Mouse (Mus musculus) hindbrain, embryonic 16.5 days (tissue): Measurements from ENCODE around the gene Tbc1d7. TPM values are rescaled to one million over a fixed set of nuclear protein-coding genes. Genes with fewer than 3 reads are reported as not detected.

Experiments used
- ATAC-seq: fragments of 200-750 bp; cut with Nextera tagmentation; 2 replicates; pipeline ENCODE4 v1.8.0; 2017; ENCODE audit warnings: moderate TSS enrichment, moderate library complexity
- H3K27ac ChIP-seq: fragments of 300-500 bp; sonication (generic); 2 replicates; pipeline ENCODE4 v1.5.1; 2014; ENCODE audit warnings: low read depth, mild to moderate bottlenecking, control low read depth, low read length, moderate library complexity
- H3K27me3 ChIP-seq: fragments of 300-500 bp; sonication (generic); replicated peaks from 2 replicates; pipeline ENCODE4 v1.6.1; 2014; ENCODE audit warnings: low read length; ENCODE audit not compliant: control insufficient read depth, insufficient read depth
- H3K36me3 ChIP-seq: fragments of 300-500 bp; sonication (generic); 2 replicates; pipeline ENCODE4 v1.6.1; 2014; ENCODE audit warnings: mild to moderate bottlenecking, low read length, moderate library complexity, mixed read lengths; ENCODE audit not compliant: control insufficient read depth, insufficient read depth
- H3K4me1 ChIP-seq: fragments of 300-500 bp; sonication (generic); 2 replicates; pipeline ENCODE4 v1.6.1; 2014; ENCODE audit warnings: low read depth, low read length; ENCODE audit not compliant: control insufficient read depth, insufficient read depth
- H3K4me2 ChIP-seq: fragments of 300-500 bp; sonication (generic); 2 replicates; pipeline ENCODE4 v1.6.1; 2014; ENCODE audit warnings: mild to moderate bottlenecking, low read length, control low read depth, moderate library complexity
- H3K4me3 ChIP-seq: fragments of 300-500 bp; sonication (generic); 2 replicates; pipeline ENCODE4 v1.5.1; 2014; ENCODE audit warnings: mild to moderate bottlenecking, low read length, control low read depth, moderate library complexity
- H3K9ac ChIP-seq: fragments of 300-500 bp; sonication (generic); 2 replicates; pipeline ENCODE4 v1.6.1; 2014; ENCODE audit warnings: low read depth, mild to moderate bottlenecking, control low read depth, low read length, moderate library complexity
- H3K9me3 ChIP-seq: fragments of 300-500 bp; sonication (generic); 2 replicates; pipeline ENCODE4 v1.6.1; 2014; ENCODE audit warnings: mild to moderate bottlenecking, low read length, moderate library complexity; ENCODE audit not compliant: control insufficient read depth
- WGBS: fragments of 180-500 bp; shearing (Covaris S2); extraction: QIAGEN DNeasy Blood & Tissue Kit; methylation state at CpG from one replicate; pipeline ENCODE4 v1.1.7; 2014; 5-methylcytosine and 5-hydroxymethylcytosine counted together
- polyA plus RNA-seq: library from polyadenylated mRNA; unstranded; fragments of >200 nt; fragmentation: Nextera tagmentation; extraction: Ambion mirVana; gene quantifications from 2 replicates; pipeline ENCODE4 v1.2.1, GENCODE M21; 2015

Tbc1d7 gene
- polyA plus RNA-seq, 1 experiment from 2014 or later, result 85.3 TPM

DNA sequence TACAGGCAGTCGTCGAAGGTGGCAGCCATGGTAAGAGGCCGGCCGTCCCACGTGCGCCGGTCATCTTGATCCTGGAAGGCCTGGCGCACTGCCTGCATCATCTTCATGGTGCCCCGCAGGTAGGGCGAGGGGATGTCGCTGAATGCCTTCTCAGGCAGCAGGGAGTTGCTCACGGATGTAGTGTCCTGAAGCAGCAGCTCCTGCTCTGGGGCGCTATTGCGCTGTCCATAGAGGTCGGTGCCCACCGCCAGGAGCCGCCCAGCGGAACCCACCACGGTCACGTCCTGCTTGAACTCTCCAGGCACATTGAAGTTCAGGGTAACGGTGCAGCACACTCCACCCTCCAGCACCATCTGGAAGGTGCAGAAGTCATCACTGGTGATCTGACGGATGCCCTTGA, 29.2 kb upstream of the Tbc1d7 start:
- no peaks in the 10 kb centered on the region for H3K9me3 ChIP-seq
- H3K27ac ChIP-seq, result no peak overlapping the region
- H3K36me3 ChIP-seq, result no peaks in the 10 kb centered on the region
- peak; percentile 44; the same call in 1 of the 2 replicates for ATAC-seq
- no peak overlapping the region for H3K9ac ChIP-seq
- WGBS, result 78% methylated on average over 22 of the region's 22 CpGs
- no peaks in the 10 kb centered on the region for H3K27me3 ChIP-seq
- H3K4me3 ChIP-seq, result no peak overlapping the region
- H3K4me1 ChIP-seq, result no peaks in the 10 kb centered on the region
- H3K4me2 ChIP-seq, result no peak overlapping the region

DNA sequence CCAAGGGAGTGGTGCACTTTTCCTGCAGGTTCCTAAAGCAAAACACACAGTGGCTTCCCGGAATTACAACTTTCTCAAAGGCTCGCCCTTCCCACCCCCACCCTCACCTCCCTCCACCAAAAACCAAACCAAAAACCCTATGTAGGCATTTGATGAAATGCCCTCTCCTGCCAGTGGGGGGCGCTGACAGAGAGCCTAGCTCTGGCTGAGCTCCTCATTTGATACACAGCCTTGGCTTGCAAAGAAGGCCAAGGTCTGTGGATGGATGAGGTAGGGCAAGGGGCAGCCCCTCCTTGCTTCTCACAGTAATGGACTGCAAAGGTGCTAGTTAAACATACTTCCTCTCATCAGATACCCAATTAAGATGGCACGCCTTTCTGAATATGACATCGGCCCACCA, 28.4 kb upstream of the Tbc1d7 start:
- no peaks in the 10 kb centered on the region for H3K4me1 ChIP-seq
- WGBS, result 72% methylated on average over 5 of the region's 5 CpGs
- no peaks in the 10 kb centered on the region for H3K36me3 ChIP-seq
- no peak overlapping the region for H3K9ac ChIP-seq
- no peak overlapping the region for H3K27ac ChIP-seq
- H3K4me2 ChIP-seq, result no peak overlapping the region
- no peaks in the 10 kb centered on the region for H3K27me3 ChIP-seq
- H3K4me3 ChIP-seq, result no peak overlapping the region
- no peaks in the 10 kb centered on the region for H3K9me3 ChIP-seq
- ATAC-seq, result no peak

DNA sequence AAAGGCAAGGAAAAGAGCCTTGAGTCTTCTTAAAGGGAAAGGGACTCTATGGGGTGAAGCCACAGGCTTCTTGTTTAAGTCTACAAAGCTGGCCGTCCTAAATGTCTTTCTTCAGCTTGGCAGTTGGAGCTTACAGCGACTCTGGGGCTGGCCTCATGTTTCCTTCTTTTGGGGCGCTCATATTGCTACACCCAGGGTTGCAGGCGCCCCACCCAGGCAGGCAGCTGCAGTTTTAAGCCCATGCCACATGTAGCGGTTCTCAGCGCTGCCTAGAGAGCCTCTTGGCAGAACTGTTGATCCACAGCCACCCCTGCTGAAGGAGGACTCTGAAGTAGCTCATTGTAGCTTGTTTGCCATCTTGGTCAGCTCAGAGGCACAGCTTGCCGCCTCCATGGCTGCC, 28.0 kb upstream of the Tbc1d7 start:
- WGBS, result 90% methylated on average over 7 of the region's 7 CpGs
- Histone ChIP-seq H3K9me3 (no peaks in the 10 kb centered on the region), H3K27ac (no peak overlapping the region), H3K9ac (no peak overlapping the region), H3K4me1 (no peaks in the 10 kb centered on the region), H3K36me3 (no peaks in the 10 kb centered on the region), H3K27me3 (no peaks in the 10 kb centered on the region), H3K4me2 (no peak overlapping the region), H3K4me3 (no peak overlapping the region)
- ATAC-seq, result no peak

DNA sequence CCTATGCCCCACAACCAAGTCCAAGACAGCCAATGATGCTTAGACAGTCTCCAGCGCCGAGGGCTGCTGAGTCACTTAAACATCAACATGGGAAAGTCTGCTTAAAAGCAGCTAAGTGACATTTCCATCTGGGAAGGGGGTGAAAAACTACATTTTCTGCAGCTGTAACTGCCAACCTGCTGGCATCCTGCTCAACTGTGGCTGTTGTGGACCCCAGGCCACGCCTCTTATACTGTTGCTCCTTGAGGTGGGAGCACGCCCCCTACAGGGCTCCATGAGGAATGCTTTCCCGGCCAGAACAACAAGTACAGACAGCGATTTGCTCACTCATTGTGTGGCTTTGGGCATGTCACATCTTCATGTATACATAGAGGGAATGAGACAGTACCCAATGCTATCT, 25.9 kb upstream of the Tbc1d7 start:
- no peaks in the 10 kb centered on the region for H3K27me3 ChIP-seq
- no peaks in the 10 kb centered on the region for H3K9me3 ChIP-seq
- no peak overlapping the region for H3K4me2 ChIP-seq
- no peak overlapping the region for H3K4me3 ChIP-seq
- H3K4me1 ChIP-seq, result no peaks in the 10 kb centered on the region
- no peaks in the 10 kb centered on the region for H3K36me3 ChIP-seq
- no peak overlapping the region for H3K9ac ChIP-seq
- no peak overlapping the region for H3K27ac ChIP-seq
- no peak for ATAC-seq
- 64% methylated on average over 6 of the region's 6 CpGs for WGBS

DNA sequence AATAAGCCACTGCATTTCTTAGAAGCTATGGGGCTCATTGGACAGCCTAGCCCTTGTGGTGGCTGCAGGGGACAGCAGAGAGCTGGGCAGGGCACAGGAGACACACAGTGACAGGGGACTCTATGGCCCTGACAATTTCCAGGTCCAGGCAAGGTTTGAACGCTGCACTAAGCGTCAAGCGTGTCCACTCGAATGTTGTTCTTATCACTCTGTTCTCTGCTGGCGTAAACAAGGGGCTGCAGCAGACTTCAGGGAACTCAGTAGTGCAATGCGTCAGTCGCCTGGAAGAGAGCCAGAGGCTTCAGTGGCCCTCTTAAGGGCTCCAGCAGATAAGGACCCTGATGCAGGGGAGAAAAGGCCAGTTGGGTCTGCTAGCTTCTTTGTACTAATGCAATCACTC, 24.7 kb upstream of the Tbc1d7 start:
- Histone ChIP-seq H3K27ac (no peak overlapping the region), H3K4me3 (no peak overlapping the region), H3K4me1 (no peaks in the 10 kb centered on the region), H3K27me3 (no peaks in the 10 kb centered on the region), H3K9me3 (no peaks in the 10 kb centered on the region), H3K36me3 (no peaks in the 10 kb centered on the region), H3K4me2 (no peak overlapping the region), H3K9ac (no peak overlapping the region)
- no peak for ATAC-seq
- WGBS, result 63% methylated on average over 7 of the region's 7 CpGs

GRCm38 (mm10) chr13:43193932-43194331, 22.6 kb upstream of the Tbc1d7 start:
- Histone ChIP-seq H3K4me1 (no peaks in the 10 kb centered on the region), H3K4me3 (no peak overlapping the region), H3K9ac (no peak overlapping the region), H3K9me3 (no peaks in the 10 kb centered on the region), H3K27ac (no peak overlapping the region), H3K27me3 (no peaks in the 10 kb centered on the region), H3K4me2 (no peak overlapping the region), H3K36me3 (no peaks in the 10 kb centered on the region)
- 92% methylated on average over 8 of the region's 8 CpGs for WGBS
- ATAC-seq, result no peak

DNA sequence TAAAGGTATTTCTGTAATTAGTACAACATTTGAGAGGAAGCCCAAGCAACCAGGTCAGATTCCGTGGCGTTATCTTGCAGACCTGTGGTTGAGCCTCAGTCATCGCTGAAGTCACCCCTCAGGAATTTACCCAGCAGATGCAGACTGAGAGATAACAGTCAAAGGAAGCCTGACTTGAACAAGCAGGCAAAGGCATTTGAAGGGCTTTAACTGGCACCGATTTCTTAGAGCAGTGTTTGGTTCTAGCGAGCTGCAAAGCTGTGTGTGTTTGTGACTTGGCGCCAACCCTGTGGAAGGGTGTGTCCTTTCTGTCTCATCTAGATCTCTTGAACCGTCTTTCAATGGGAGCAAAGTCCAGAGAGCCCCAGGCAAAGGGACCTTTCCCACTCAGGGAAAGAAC, 22.0 kb upstream of the Tbc1d7 start:
- 65% methylated on average over 7 of the region's 7 CpGs for WGBS
- no peak overlapping the region for H3K27ac ChIP-seq

DNA sequence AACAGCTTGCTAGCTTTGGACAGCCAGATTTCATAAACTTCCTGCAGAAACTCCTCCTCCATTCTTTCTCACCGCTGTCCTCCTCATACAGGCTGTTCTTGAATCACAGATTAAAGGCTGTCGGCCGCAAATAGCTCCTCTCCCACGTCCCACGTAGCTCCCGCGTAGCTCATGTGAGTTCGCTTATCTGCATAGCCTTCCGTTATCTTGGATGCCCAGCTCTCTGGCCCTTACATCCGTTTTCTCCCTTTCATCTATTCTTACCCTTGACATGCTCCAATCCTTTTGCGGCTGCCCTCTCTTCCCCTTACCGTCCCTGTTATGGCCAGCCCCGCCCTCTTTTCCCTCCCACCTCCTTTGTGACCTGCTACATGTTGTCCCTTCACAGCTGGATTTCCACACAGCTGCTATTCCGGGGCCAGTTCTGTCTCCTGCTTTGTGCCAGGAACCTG, 20.5 kb upstream of the Tbc1d7 start:
- H3K27ac ChIP-seq, result no peak overlapping the region
- no peak overlapping the region; the same call in 1 of the 2 replicates for H3K9ac ChIP-seq
- no peak overlapping the region; the same call in 1 of the 2 replicates for H3K4me3 ChIP-seq
- no peaks in the 10 kb centered on the region for H3K4me1 ChIP-seq
- ATAC-seq, result peak; percentile 30; the same call in 1 of the 2 replicates
- peak overlapping the region; percentile 32 for H3K4me2 ChIP-seq
- H3K36me3 ChIP-seq, result no peaks in the 10 kb centered on the region
- 10% methylated on average over 14 of the region's 14 CpGs for WGBS
- H3K27me3 ChIP-seq, result no peaks in the 10 kb centered on the region
- H3K9me3 ChIP-seq, result no peaks in the 10 kb centered on the region

More for the DNA sequence above, 22.0 kb upstream of the Tbc1d7 start:
- Histone ChIP-seq H3K36me3 (no peaks in the 10 kb centered on the region), H3K9me3 (no peaks in the 10 kb centered on the region), H3K4me3 (no peak overlapping the region), H3K4me1 (no peaks in the 10 kb centered on the region), H3K9ac (no peak overlapping the region), H3K27me3 (no peaks in the 10 kb centered on the region), H3K4me2 (no peak overlapping the region)
- ATAC-seq, result no peak

GRCm38 (mm10) chr13:43191290-43191689, 20.0 kb upstream of the Tbc1d7 start:
- ATAC-seq, result no peak
- Histone ChIP-seq H3K27ac (no peak overlapping the region), H3K4me1 (no peaks in the 10 kb centered on the region), H3K4me3 (no peak overlapping the region), H3K9ac (no peak overlapping the region), H3K27me3 (no peaks in the 10 kb centered on the region), H3K36me3 (no peaks in the 10 kb centered on the region), H3K9me3 (no peaks in the 10 kb centered on the region), H3K4me2 (no peak overlapping the region; the same call in 1 of the 2 replicates)
- 18% methylated on average over 1 of the region's 2 CpGs for WGBS

- H3K4me2 ChIP-seq, result no peak overlapping the region
- H3K9me3 ChIP-seq, result no peaks in the 10 kb centered on the region
- peaks cover 4% of the 10 kb centered on the region for H3K4me1 ChIP-seq
- no peak overlapping the region for H3K4me3 ChIP-seq
- H3K27me3 ChIP-seq, result no peaks in the 10 kb centered on the region
- ATAC-seq, result no peak
- H3K9ac ChIP-seq, result no peak overlapping the region
- 95% methylated on average over 4 of the region's 4 CpGs for WGBS
- no peak overlapping the region for H3K27ac ChIP-seq
- no peaks in the 10 kb centered on the region for H3K36me3 ChIP-seq
Measured at GRCm38 (mm10) chr13:43187736-43188135, 16.4 kb upstream of the Tbc1d7 start.
